Mouse (Mus musculus) cortical plate, adult 2 months (tissue): Measurements from ENCODE around the gene Pabpn1l. TPM values are rescaled to one million over a fixed set of nuclear protein-coding genes. Genes with fewer than 3 reads are reported as not detected.

ENCODE experiments used
- H3K27ac ChIP-seq: fragments of 200-500 bp; 2 replicates; pipeline ENCODE4 v1.5.1; 2012; ENCODE audit warnings: low read length, control low read depth, inconsistent platforms; ENCODE audit not compliant: insufficient read depth
- H3K4me1 ChIP-seq: fragments of 200-500 bp; 2 replicates; pipeline ENCODE4 v1.6.1; 2011; ENCODE audit warnings: low read length; ENCODE audit not compliant: control insufficient read depth, insufficient read depth
- H3K4me3 ChIP-seq: fragments of 200-500 bp; 2 replicates; pipeline ENCODE4 v1.5.1; 2011; ENCODE audit warnings: mild to moderate bottlenecking, low read length, control low read depth; ENCODE audit not compliant: insufficient read depth
- CTCF ChIP-seq: fragments of 200-500 bp; IDR thresholded peaks from 2 replicates; pipeline ENCODE4 v1.5.1; 2011; ENCODE audit warnings: mild to moderate bottlenecking, control low read depth, low read length; ENCODE audit not compliant: insufficient read depth; ENCODE audit errors: extremely low read depth
- POLR2A ChIP-seq: fragments of 200-500 bp; IDR thresholded peaks from 2 replicates; pipeline ENCODE4 v1.6.1; 2011; ENCODE audit warnings: mild to moderate bottlenecking, low read length, control low read depth; ENCODE audit not compliant: insufficient read depth; ENCODE audit errors: extremely low read depth
- polyA plus RNA-seq: library from polyadenylated mRNA; depleted of rRNA; stranded (reverse); fragments of >200 nt; gene quantifications from 2 replicates; pipeline ENCODE4 v1.2.3, GENCODE M21; 2012

The Pabpn1l gene
- polyA plus RNA-seq, 1 experiment: not detected

- Histone ChIP-seq H3K4me3 (no peak overlapping the region), H3K4me1 (no peaks in the 10 kb centered on the region), H3K27ac (no peak overlapping the region)
- no peak for TF ChIP-seq CTCF
- no peak for TF ChIP-seq POLR2A
Observed at GRCm38 (mm10) chr8:122648192-122648970, 25.8 kb upstream of the Pabpn1l start.

GRCm38 (mm10) chr8:122646337-122646736 is 23.8 kb upstream of the Pabpn1l start:
- H3K27ac ChIP-seq: no peak overlapping the region
- H3K4me3 ChIP-seq: no peak overlapping the region
- no peak for TF ChIP-seq POLR2A
- no peak for TF ChIP-seq CTCF
- H3K4me1 ChIP-seq: peaks cover 4% of the 10 kb centered on the region; the same call in 1 of the 2 replicates

GRCm38 (mm10) chr8:122644175-122644954 is 21.8 kb upstream of the Pabpn1l start:
- Histone ChIP-seq H3K4me1 (peaks cover 8% of the 10 kb centered on the region), H3K27ac (no peak overlapping the region), H3K4me3 (no peak overlapping the region)
- TF ChIP-seq POLR2A: no peak
- no peak for TF ChIP-seq CTCF

GRCm38 (mm10) chr8:122642071-122642470 is 19.5 kb upstream of the Pabpn1l start:
- no peak for TF ChIP-seq CTCF
- TF ChIP-seq POLR2A: no peak
- Histone ChIP-seq H3K27ac (no peak overlapping the region), H3K4me3 (no peak overlapping the region), H3K4me1 (peaks cover 10% of the 10 kb centered on the region)

- H3K4me1 ChIP-seq: peaks cover 11% of the 10 kb centered on the region
- H3K4me3 ChIP-seq: no peak overlapping the region
- no peak overlapping the region for H3K27ac ChIP-seq
- TF ChIP-seq CTCF (peak; percentile 24; the same call in 1 of the 2 replicates), POLR2A (no peak)
Observed at GRCm38 (mm10) chr8:122641406-122641805, 18.9 kb upstream of the Pabpn1l start.

GRCm38 (mm10) chr8:122640825-122641224 is 18.3 kb upstream of the Pabpn1l start:
- peaks cover 11% of the 10 kb centered on the region for H3K4me1 ChIP-seq
- H3K27ac ChIP-seq: no peak overlapping the region
- TF ChIP-seq CTCF (no peak), POLR2A (no peak)
- no peak overlapping the region for H3K4me3 ChIP-seq

- TF ChIP-seq CTCF (no peak), POLR2A (no peak)
- H3K4me3 ChIP-seq: no peak overlapping the region
- H3K4me1 ChIP-seq: peaks cover 11% of the 10 kb centered on the region
- H3K27ac ChIP-seq: no peak overlapping the region
Observed at GRCm38 (mm10) chr8:122639521-122640248, 17.1 kb upstream of the Pabpn1l start.

- Histone ChIP-seq H3K4me1 (peaks cover 11% of the 10 kb centered on the region), H3K27ac (no peak overlapping the region), H3K4me3 (no peak overlapping the region)
- no peak for TF ChIP-seq POLR2A
- TF ChIP-seq CTCF: no peak
Observed at GRCm38 (mm10) chr8:122638601-122639000, 16.1 kb upstream of the Pabpn1l start.

GRCm38 (mm10) chr8:122637230-122637629 is 14.7 kb upstream of the Pabpn1l start:
- Histone ChIP-seq H3K4me1 (peaks cover 9% of the 10 kb centered on the region), H3K27ac (no peak overlapping the region), H3K4me3 (no peak overlapping the region)
- no peak for TF ChIP-seq POLR2A
- no peak for TF ChIP-seq CTCF
